Mouse (Mus musculus): Measurements from ENCODE around the gene Fgf22. TPM values are rescaled to one million over a fixed set of nuclear protein-coding genes. Genes with fewer than 3 reads are reported as not detected.

The Fgf22 gene
- polyA plus RNA-seq, 1 experiment from 2014 or later = not detected

DNA sequence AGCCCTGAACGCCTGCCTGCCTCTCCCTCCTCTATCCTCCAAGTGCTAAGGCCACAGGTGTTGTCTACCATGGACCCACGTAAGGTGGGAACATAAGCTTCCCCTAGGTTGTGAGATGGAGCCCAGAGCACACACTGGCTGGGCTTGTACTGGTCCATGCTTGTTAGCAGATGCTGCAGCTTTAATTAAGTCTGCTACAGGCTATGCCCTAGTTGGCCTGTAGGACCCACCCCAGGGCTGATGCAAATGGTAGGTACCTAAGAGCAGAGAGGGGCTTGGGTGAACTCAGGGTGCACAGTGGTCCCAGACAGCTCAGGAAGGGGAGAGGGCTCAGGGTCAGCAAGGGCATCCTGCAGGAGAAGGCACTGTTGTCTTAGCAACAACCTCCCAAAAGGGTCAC, 34.7 kb downstream of the Fgf22 start:
- no peak overlapping the region for H3K27ac ChIP-seq (ENCODE audit: low read length)
- peaks cover 8% of the 10 kb centered on the region for H3K27me3 ChIP-seq (ENCODE audit: control insufficient read depth, insufficient read depth, low read depth, low read length)
- no peak overlapping the region for H3K9ac ChIP-seq (ENCODE audit: low read depth, low read length)
- H3K4me2 ChIP-seq (ENCODE audit: low read depth, low read length) = no peak overlapping the region
- H3K36me3 ChIP-seq (ENCODE audit: control insufficient read depth, insufficient read depth) = no peaks in the 10 kb centered on the region
- H3K4me1 ChIP-seq (ENCODE audit: control insufficient read depth, low read depth, low read length) = peaks cover 12% of the 10 kb centered on the region
- no peak overlapping the region for H3K4me3 ChIP-seq (ENCODE audit: low read depth, low read length)
- 43% methylated on average over 2 of the region's 2 CpGs for WGBS (ENCODE audit: insufficient replicate concordance)
- H3K9me3 ChIP-seq (replicated peaks; ENCODE audit: control insufficient read depth, low read length) = no peaks in the 10 kb centered on the region
- ATAC-seq (ENCODE audit: low read depth) = no peak

DNA sequence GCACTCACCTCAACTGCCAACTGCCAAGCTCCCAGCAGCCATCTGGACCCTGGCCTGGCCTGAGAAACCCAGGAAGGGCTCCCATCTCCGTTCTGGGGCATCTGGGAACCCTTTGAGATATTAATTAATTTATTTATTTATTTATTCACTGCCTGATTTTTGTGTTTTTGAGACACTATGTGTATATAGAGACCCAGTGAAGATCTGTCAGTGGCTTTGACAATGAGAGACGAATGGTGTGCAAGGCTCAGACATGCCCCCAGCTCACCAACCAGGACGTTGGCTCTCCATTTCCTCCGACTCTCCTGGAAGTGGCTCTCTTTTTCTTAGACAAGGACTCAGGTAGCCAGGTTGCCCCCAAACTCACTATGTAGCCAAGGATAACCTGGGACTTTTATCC, 36.0 kb downstream of the Fgf22 start, which contains the start of gene Prss57:
Gene Prss57 (minus strand): TSS at position 101 of the 400 bp plus-strand sequence.
- WGBS (ENCODE audit: insufficient replicate concordance) = 60% methylated on average over 4 of the region's 4 CpGs

DNA sequence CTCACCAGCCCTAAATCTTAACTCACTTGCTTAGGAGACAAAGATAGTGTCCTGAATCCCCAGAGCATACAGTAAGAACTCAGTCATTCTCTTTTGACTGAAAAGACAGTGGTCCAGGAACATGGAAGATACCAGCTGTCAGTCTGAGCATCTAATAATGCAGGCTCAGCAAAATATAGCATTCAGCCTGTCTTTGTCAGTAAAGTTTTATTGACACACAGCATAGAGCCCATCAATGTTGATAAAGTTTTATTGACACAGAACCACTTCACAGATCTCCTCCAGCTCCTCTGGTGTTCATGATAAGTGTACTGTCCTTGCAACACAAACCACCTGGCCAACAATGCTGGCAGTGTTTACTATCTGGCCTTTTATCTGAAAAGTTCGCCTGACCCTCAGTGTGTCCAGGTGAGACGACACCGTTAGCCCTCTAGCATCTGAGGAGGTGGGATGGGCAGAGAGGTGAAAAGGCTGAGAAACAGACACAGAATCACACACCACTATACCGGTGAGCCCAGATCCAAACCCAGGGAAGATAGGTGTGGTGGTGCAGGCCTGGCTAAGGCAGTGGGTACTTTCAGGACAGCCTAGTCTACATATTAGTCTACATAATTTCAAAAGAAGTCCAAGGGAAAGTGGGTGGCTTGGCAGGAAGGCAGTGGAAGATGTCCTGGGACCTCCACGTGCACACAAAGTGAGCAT, 37.6 kb downstream of the Fgf22 start:
- Histone ChIP-seq H3K27me3 (ENCODE audit: control insufficient read depth, insufficient read depth, low read depth, low read length) (peaks cover 8% of the 10 kb centered on the region), H3K4me1 (ENCODE audit: control insufficient read depth, low read depth, low read length) (peaks cover 16% of the 10 kb centered on the region), H3K36me3 (ENCODE audit: control insufficient read depth, insufficient read depth) (no peaks in the 10 kb centered on the region), H3K9ac (ENCODE audit: low read depth, low read length) (no peak overlapping the region), H3K27ac (ENCODE audit: low read length) (no peak overlapping the region), H3K4me3 (ENCODE audit: low read depth, low read length) (no peak overlapping the region), H3K4me2 (ENCODE audit: low read depth, low read length) (no peak overlapping the region), H3K9me3 (replicated peaks; ENCODE audit: control insufficient read depth, low read length) (no peaks in the 10 kb centered on the region)
- ATAC-seq (ENCODE audit: low read depth) = no peak
- 69% methylated on average over 5 of the region's 5 CpGs for WGBS (ENCODE audit: insufficient replicate concordance)

More for the DNA sequence above, 36.0 kb downstream of the Fgf22 start, which contains the start of gene Prss57:
- Histone ChIP-seq H3K4me2 (ENCODE audit: low read depth, low read length) (no peak within 1 kb of the TSS), H3K36me3 (ENCODE audit: control insufficient read depth, insufficient read depth) (no peaks in the 10 kb centered on the region), H3K9ac (ENCODE audit: low read depth, low read length) (no peak within 1 kb of the TSS), H3K27me3 (ENCODE audit: control insufficient read depth, insufficient read depth, low read depth, low read length) (peaks cover 8% of the 10 kb centered on the region), H3K4me3 (ENCODE audit: low read depth, low read length) (no peak within 1 kb of the TSS), H3K4me1 (ENCODE audit: control insufficient read depth, low read depth, low read length) (peaks cover 12% of the 10 kb centered on the region), H3K9me3 (replicated peaks; ENCODE audit: control insufficient read depth, low read length) (no peaks in the 10 kb centered on the region), H3K27ac (ENCODE audit: low read length) (no peak within 1 kb of the TSS)
- no peak for ATAC-seq (ENCODE audit: low read depth)

GRCm38 (mm10) chr10:79793051-79793737, 38.3 kb downstream of the Fgf22 start, which contains the start of gene Palm:
TSS of gene Palm (plus strand) at chr10:79793572.
- H3K9ac ChIP-seq (ENCODE audit: low read depth, low read length) = peak within 1 kb of the TSS; percentile 64
- no peaks in the 10 kb centered on the region for H3K36me3 ChIP-seq (ENCODE audit: control insufficient read depth, insufficient read depth)
- 6% methylated on average over 48 of the region's 51 CpGs for WGBS (ENCODE audit: insufficient replicate concordance)
- H3K27ac ChIP-seq (ENCODE audit: low read length) = 0 out of 2 replicates have a peak within 1 kb of the TSS, but pooled peaks have one; percentile 21
- peak within 1 kb of the TSS; percentile 68 for H3K4me3 ChIP-seq (ENCODE audit: low read depth, low read length)
- ATAC-seq (ENCODE audit: low read depth) = peak; percentile 30
- peaks cover 23% of the 10 kb centered on the region for H3K4me1 ChIP-seq (ENCODE audit: control insufficient read depth, low read depth, low read length)
- peak within 1 kb of the TSS; percentile 84 for H3K4me2 ChIP-seq (ENCODE audit: low read depth, low read length)
- peaks cover 8% of the 10 kb centered on the region for H3K27me3 ChIP-seq (ENCODE audit: control insufficient read depth, insufficient read depth, low read depth, low read length)
- no peaks in the 10 kb centered on the region for H3K9me3 ChIP-seq (replicated peaks; ENCODE audit: control insufficient read depth, low read length)

DNA sequence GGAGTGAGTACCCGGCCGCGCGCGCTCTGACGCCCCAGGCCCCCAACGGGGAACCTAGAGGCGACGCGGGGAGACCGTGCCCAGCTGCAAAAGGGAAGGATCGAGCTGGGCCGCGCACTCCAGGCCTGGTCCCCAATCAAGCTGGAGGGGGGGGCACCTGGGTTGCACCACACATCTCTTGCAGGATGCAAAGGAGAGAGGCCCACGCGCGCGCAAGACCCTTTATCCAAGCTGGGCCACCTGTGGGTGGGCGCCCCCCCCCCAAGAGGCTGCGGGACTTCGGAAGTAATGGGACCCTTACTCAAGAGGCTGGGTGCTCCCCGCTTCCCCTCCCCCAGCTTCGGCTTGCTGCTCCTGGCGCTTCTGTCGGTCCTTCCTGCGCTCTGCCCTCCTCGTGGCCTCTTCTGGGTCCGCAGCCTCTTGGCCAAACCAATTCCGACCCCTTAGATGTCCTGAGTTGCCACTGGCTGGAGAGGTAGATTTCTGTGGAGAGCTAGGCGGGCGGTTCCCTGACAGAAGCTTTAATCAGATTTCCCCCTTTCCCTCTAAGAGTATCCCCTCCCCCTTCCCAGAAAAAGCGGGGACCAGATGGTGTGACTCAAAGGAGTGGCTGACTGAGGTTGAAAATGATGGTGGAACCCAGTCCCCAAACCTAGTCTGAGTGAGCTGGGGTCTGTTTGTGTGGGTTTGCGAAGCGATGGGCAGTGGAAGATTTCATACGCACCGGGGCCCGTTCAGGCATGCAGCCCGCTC, 39.0 kb downstream of the Fgf22 start:
- ATAC-seq (ENCODE audit: low read depth) = no peak; the same call in 1 of the 2 replicates
- H3K4me1 ChIP-seq (ENCODE audit: control insufficient read depth, low read depth, low read length) = peaks cover 26% of the 10 kb centered on the region

DNA sequence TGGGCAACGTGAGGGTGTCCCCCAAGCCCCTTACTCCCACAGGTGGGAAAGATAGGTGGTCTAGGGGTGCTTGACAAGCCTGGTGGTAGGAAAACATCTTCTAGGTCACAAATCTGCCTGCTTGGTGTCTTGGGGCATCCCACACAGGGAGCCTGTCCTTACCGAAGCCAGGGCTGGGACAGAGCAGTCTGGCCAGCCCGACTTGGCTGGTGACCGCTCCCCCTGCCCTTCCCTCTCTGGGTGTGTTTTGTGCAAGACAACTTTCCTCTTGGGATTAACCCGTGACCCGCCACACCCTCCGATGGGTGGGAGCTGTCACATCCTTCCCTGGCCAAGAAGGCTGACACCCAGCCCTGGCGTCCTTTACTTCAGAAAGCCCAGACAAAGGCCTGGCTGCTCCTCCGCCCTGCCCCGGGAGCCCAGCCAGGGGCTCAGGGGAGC, 39.6 kb downstream of the Fgf22 start:
- Histone ChIP-seq H3K36me3 (ENCODE audit: control insufficient read depth, insufficient read depth) (no peaks in the 10 kb centered on the region), H3K27me3 (ENCODE audit: control insufficient read depth, insufficient read depth, low read depth, low read length) (peaks cover 8% of the 10 kb centered on the region), H3K4me2 (ENCODE audit: low read depth, low read length) (peak overlapping the region; percentile 84), H3K27ac (ENCODE audit: low read length) (no peak overlapping the region), H3K9ac (ENCODE audit: low read depth, low read length) (no peak overlapping the region), H3K9me3 (replicated peaks; ENCODE audit: control insufficient read depth, low read length) (no peaks in the 10 kb centered on the region), H3K4me1 (ENCODE audit: control insufficient read depth, low read depth, low read length) (peaks cover 26% of the 10 kb centered on the region), H3K4me3 (ENCODE audit: low read depth, low read length) (peak overlapping the region; percentile 68)
- ATAC-seq (ENCODE audit: low read depth) = 0 out of 2 replicates have a peak, but pooled peaks have one; percentile 10
- WGBS (ENCODE audit: insufficient replicate concordance) = 28% methylated on average over 10 of the region's 10 CpGs

More for the DNA sequence above, 39.0 kb downstream of the Fgf22 start:
- Histone ChIP-seq H3K9ac (ENCODE audit: low read depth, low read length) (peak overlapping the region; percentile 64), H3K27me3 (ENCODE audit: control insufficient read depth, insufficient read depth, low read depth, low read length) (peaks cover 8% of the 10 kb centered on the region), H3K4me2 (ENCODE audit: low read depth, low read length) (peak overlapping the region; percentile 84), H3K36me3 (ENCODE audit: control insufficient read depth, insufficient read depth) (no peaks in the 10 kb centered on the region), H3K9me3 (replicated peaks; ENCODE audit: control insufficient read depth, low read length) (no peaks in the 10 kb centered on the region), H3K27ac (ENCODE audit: low read length) (0 out of 2 replicates have a peak overlapping the region, but pooled peaks have one; percentile 21), H3K4me3 (ENCODE audit: low read depth, low read length) (peak overlapping the region; percentile 68)
- WGBS (ENCODE audit: insufficient replicate concordance) = 9% methylated on average over 36 of the region's 38 CpGs

DNA sequence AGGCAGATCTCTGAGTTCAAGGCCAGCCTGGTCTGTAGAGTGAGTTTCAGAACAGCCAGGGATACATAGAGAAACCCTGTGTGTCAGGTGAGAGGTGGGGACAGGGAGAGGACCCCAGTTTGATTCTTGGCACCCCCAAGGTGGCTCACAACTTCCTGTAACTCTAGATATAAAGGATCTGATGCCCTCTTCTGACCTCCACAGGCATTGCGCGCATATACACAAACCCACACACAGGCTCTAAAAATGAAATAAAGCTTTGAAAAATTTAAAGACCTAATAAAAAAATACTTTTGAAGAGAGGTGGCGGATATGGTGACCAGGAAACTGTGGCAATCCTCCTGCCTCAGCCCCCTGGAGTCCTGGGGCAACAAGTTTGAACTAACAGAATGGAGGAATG, 41.0 kb downstream of the Fgf22 start:
- WGBS (ENCODE audit: insufficient replicate concordance) = 90% methylated on average over 3 of the region's 3 CpGs
- Histone ChIP-seq H3K27ac (ENCODE audit: low read length) (no peak overlapping the region), H3K27me3 (ENCODE audit: control insufficient read depth, insufficient read depth, low read depth, low read length) (peaks cover 8% of the 10 kb centered on the region), H3K4me3 (ENCODE audit: low read depth, low read length) (no peak overlapping the region), H3K9me3 (replicated peaks; ENCODE audit: control insufficient read depth, low read length) (no peaks in the 10 kb centered on the region), H3K9ac (ENCODE audit: low read depth, low read length) (no peak overlapping the region), H3K36me3 (ENCODE audit: control insufficient read depth, insufficient read depth) (no peaks in the 10 kb centered on the region), H3K4me1 (ENCODE audit: control insufficient read depth, low read depth, low read length) (peaks cover 26% of the 10 kb centered on the region), H3K4me2 (ENCODE audit: low read depth, low read length) (no peak overlapping the region)
- no peak for ATAC-seq (ENCODE audit: low read depth)

GRCm38 (mm10) chr10:79797326-79797725, 42.5 kb downstream of the Fgf22 start:
- WGBS (ENCODE audit: insufficient replicate concordance) = 22% methylated on average over 15 of the region's 15 CpGs
- H3K36me3 ChIP-seq (ENCODE audit: control insufficient read depth, insufficient read depth) = no peaks in the 10 kb centered on the region
- H3K9me3 ChIP-seq (replicated peaks; ENCODE audit: control insufficient read depth, low read length) = no peaks in the 10 kb centered on the region
- H3K27ac ChIP-seq (ENCODE audit: low read length) = no peak overlapping the region
- H3K4me1 ChIP-seq (ENCODE audit: control insufficient read depth, low read depth, low read length) = peaks cover 32% of the 10 kb centered on the region
- ATAC-seq (ENCODE audit: low read depth) = no peak
- peaks cover 8% of the 10 kb centered on the region for H3K27me3 ChIP-seq (ENCODE audit: control insufficient read depth, insufficient read depth, low read depth, low read length)
- H3K9ac ChIP-seq (ENCODE audit: low read depth, low read length) = no peak overlapping the region
- H3K4me3 ChIP-seq (ENCODE audit: low read depth, low read length) = no peak overlapping the region
- no peak overlapping the region for H3K4me2 ChIP-seq (ENCODE audit: low read depth, low read length)

All from liver, embryonic 16.5 days (tissue).